Mouse (Mus musculus) cerebellum, postnatal 10 days (tissue): Measurements from ENCODE around the gene Tssk4.

Source experiments
- DNase-seq, 2 experiments: peaks; one replicate each; pipeline ENCODE4 v3.0.0; 2021; ENCODE audit warnings: mixed read lengths in 2 of 2

Gene Tssk4

DNA sequence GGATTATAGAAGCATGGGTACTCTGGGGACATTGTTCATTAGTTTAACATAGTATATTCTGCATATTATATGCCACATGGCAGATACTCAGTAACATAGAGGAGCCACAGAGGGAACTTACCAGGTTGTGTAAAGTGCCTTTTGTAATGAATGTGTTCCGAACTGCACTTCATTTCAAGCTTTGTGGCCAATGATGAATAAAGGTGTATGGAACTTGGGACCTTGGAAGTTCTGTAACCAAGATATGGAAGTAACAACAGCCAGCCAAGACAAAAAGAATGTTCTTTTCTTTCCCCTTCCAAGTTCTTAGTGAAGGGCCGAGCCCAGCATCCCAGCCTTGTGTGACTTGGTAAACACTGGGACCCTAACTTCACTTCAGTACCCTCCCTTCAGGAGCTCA, at the start of gene Tssk4:
Gene Tssk4 (plus strand): TSS at position 301 of the 400 bp plus-strand sequence.
- DNase-seq: no peak

DNA sequence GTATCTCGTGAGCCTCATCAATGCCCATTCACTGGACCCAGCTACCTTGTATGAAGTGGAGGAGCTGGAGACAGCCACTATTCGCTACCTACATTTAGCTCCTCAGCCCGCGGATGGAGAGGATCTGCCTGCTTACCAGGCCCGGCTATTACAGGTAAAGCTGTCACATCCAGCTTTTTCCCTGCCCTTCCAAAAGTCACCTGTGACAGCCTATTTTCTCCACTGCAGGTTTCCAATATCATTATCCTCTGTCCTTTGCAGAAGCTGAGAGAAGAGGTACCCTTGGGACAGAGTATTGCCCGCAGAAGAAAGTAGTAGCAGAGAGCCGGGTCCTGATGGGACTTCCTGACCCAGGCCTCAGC, 46.7 kb upstream of the Tssk4 start, which contains the start of gene Irf9:
Gene Irf9 (plus strand): TSS at position 301 of the 362 bp plus-strand sequence.
- DNase-seq: no peak

DNA sequence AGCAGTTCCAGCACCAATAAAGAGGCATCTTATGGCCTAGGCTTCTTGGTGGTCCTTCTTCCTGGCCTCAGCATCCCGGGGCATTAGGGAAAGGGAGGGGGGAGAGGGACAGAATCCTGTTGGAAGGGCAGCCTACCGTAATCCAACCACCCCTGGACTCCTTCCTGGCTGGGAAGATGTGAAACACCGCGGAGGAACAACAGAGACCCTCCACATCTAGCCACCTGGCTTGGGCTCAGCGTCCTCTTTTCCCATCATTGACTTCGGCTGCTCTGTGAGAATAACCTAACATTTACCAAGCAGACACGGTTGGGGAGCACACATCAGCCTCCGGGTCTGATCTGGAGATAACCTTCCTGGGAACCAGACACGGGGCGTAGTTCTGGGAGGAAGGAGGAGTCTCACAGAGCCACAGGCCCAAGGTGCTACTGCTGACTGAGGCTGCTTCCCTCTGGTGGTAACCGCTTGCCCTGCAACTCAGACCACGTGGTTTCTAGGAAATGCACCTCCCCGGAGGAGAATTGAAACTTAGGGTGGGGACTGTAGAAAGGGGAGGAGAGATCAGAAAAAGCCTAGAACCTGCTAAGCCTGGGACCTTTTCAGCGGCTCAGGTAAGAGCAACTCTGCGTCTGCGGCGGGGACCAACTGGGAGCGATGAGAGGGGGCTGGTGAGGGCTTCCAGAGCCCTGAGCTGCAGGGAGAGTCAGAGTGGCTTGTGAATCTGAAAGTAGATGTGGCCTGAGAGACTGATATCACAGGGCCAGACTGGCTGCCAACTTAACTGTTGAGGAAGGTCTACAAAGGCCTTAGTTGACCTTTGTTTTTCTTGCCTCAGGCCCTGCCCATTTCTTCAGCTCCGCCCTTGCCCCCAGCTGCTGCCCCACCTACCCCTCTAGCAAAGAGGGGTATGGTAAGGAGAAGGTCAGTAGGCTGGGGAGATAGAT, 46.1 kb upstream of the Tssk4 start:
- peak; percentile 90 to 92 for DNase-seq

DNA sequence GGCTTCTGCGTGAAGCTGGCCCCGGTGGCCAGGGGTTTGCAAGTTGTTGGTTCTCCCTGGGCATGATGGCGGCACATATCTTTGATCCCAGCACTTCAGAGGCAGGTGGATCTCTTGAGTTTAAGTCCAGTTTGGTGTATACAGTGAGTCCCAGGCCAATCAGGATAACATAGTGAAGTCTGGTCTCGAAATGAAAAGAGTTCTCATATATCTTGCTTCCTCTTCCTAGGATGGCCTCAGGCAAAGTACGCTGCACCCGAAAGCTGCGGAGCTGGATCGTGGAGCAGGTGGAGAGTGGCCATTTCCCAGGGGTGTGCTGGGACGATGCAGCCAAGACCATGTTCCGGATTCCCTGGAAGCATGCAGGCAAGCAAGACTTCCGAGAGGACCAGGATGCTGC, 45.2 kb upstream of the Tssk4 start:
- no peak for DNase-seq

DNA sequence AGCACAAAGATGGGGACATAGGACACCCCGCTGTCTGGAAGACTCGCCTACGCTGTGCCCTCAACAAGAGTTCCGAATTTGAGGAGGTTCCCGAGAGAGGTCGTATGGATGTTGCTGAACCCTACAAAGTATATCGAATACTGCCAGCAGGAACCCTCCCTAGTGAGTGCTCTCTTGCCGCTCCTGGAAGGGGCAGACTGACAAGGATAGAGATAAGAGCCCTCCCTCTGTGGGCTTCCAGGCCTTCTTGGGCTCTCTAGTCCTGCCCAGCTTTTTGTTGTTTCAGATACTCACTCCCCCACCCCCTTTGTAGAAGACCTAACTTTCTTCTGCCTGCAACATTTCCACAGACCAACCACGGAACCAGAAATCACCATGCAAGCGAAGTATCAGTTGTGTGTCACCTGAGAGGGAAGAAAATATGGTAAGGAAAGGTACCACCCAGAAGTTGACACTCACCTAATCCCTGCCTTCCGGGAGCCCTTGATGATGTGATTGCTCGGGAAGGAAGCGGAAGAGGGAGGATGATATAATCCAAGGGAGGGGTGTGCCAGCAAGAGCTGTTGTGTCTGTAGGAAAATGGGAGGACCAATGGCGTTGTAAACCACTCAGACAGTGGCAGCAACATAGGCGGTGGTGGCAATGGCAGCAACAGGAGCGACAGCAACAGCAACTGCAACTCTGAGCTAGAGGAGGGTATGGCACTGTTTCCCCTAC, 44.1 kb upstream of the Tssk4 start:
- no peak for DNase-seq

DNA sequence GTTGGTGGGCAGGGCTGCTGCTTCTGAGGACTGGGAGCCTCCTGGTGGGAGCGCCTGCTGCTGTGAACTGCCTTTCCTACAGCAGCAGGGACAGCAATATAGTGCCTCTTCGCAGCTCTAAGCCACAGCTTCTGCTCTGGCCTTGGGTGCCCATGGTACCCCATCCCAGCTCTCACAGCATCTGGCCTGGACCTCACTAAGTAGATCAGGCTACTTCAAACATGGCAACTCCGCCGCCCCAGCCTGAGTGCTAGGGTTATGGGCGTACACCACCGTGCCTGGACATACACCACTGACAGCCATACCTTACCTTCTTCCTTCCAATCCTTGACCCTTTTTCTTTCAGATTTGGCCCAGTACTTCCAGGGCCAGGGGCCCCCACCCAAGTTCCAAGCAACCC, 41.6 kb upstream of the Tssk4 start:
- no peak for DNase-seq

DNA sequence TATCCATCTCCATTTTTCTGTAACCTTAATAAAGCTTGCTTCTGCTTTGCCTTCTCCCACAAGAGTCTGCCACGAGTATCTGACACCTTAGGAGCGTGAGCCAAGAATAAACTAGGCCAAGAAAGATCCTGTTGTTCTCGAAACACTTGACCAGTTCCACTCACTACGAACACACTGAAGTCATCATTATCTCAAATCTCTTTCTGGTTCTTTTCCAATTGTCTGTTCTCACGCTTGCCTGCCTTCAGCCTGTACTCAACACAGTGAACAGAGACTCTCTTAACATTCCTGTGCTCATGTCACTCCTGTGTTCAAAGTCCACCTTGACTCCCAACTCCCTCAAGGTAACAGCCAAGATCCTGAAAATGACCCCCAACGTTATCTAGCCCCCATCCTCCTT, 36.6 kb upstream of the Tssk4 start:
- no peak for DNase-seq

DNA sequence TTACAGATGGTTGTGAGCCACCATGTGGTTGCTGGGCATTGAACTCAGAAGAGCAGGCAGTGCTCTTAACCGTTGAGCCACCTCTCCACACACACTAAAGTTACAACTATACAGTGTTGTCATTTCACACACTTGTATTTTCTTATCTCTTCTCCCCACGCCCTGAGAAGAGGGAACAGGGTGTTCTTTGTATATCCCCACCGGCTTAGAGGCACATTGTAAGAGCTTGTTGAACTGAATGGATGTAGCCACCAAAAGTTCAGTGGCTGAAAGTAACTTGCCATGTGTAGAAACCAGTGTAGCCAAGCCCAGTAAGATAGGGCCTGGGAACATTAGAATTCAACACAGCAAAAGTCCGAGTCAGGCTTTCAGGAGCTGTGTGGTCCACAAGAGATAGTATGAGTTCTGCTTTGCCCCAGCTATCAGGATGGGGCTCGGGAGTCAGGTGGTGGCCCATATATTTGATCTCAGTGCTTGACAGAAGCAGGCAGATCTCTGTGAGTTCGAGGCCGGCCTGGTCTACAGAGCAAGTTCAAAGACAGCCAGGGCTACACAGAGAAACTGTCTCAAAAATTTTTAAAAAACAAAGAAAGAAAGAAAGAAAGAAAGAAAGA, 35.3 kb upstream of the Tssk4 start:
- DNase-seq: no peak

DNA sequence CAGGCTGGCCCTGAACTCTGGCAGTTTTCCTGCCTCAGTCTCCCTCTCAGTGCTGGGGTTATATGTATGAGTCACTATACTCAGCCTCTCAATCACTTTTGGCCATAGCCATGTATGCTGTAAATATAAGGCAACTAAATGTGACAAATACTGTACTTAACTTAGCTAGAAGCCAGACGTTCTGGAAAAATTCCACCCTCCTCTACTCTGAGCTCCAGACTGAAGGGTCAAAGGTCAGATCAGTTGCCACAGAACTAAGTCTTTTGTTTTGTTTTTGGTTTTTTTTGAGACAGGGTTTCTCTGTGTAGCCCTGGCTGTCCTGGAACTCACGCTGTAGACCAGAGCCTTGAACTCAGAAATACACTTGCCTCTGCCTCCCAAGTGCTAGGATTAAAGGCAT, 34.1 kb upstream of the Tssk4 start:
- DNase-seq: no peak

DNA sequence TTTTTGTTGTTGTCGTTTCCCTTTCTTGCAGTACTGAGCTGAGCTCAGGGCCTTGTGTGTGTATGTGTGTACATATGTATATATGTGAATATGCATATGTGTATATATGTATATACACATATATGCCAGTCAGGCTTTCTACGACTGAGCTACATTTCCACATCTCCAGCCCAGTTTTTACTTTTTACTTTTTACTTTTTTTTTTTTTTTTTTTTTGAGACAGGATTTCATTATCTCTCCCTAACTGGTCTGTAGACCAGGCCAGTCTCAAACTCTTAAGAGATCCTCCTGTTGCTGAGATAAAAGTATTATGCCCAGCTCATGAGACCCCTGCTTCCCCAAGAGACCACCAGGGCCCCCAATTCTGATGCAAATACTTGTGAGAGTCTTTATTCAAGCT, 33.1 kb upstream of the Tssk4 start:
- DNase-seq: no peak

DNA sequence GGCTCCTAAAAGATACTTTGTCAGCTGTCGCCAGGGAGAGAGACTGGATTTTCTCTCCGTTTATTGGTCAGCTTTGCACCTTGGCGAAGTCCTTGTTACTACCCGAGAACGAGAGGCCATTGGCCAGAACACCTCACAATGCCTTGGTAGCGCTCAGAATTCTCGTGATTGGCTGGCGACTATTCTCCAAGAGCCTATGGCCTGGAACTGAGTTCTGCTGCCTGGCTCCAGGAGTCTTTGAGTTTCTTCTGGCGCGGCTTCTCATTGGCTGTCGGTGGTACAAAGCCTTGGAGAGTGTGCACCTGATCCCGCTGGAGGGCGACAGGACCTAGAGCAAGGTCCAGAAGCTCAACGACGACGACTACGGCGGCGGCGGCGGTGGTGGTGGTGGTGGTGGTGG, 32.2 kb upstream of the Tssk4 start, which contains the start of gene Rec8:
Gene Rec8 (plus strand): TSS at position 216 of the 400 bp plus-strand sequence.
- peak; percentile 71 to 73 for DNase-seq

DNA sequence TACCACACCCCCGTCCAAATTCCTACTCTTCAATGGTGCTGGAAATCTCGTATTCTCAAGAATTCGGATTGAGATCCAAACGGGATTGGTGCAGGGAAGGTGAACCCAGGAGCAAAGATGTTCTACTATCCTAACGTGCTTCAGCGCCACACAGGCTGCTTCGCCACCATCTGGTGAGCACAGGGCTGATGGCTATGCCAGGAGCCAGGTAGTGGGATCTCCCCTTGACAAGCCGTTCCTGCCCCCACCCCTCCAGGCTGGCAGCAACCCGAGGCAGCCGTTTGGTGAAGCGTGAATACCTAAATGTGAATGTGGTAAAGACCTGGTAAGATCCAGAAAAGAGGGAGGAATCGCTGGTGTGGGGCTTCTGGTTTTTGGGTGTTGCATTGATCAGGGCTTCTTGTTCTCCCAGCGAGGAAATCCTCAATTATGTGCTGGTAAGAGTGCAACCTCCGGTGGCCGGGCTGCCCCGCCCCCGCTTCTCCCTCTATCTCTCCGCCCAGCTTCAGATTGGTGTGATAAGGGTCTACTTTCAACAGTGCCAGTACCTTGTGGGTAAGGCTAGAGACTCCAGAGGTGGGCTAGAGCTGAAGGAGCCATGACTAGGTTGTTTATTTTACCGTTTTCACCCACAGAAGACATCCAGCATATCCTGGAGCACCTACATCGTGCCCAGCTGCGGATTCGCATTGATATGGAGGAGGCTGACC, 31.3 kb upstream of the Tssk4 start:
- peak; percentile 78 to 81 for DNase-seq

DNA sequence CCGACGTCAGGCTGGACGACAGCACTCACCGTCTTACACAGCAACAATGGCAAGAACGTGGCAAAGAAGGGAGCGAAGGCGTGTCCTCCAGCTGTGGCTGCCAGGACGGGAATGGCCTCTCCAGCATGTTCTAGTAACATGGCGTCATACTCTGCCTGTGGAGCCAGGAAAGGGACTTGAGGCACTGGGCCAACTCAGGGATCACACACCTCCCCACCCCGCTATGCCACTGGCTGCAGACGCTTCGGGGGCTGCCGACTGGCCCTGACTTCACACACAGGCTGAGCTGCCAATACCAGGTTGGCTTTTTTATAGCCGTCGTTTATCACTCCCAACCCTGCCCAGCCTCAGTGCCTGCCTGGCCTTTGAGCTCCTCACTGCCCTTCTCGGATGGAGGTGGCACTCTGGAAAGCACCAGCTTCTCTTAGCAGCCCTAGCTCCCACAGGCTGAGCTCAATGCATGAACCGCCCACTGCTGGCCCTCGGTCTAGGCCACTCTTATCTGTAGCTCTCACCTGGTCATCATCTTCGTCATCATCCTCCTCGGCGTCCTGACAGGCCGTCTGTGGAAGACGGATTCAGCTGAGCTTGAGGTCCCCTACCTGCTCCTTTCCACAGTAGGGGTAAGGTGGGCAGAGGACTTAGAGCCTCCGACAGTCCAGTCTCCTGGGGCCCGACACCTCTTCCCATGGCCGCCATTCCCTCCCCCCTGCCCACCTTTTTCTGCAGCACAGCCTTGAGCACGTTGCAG, 21.7 kb upstream of the Tssk4 start:
- no peak for DNase-seq

DNA sequence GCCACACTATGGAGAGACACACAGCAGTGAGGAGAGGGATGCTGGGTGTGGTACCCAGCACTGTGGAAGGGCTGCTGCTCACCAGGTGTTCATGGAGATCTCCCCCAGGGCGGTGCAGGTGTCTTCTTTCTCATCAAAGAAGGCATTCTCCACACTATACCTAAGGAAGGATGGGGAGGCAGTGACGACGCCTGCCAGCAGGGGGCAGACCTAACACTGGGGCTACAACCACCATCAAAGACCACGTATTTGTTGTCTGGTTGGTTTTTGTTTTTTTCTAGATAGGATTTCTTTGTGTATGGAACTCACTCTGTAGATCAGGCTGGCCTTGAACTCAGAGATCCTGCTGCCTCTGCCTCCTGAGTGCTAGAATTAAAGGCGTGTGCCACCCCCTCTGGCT, 20.7 kb upstream of the Tssk4 start:
- peak; percentile 62 to 69 for DNase-seq

DNA sequence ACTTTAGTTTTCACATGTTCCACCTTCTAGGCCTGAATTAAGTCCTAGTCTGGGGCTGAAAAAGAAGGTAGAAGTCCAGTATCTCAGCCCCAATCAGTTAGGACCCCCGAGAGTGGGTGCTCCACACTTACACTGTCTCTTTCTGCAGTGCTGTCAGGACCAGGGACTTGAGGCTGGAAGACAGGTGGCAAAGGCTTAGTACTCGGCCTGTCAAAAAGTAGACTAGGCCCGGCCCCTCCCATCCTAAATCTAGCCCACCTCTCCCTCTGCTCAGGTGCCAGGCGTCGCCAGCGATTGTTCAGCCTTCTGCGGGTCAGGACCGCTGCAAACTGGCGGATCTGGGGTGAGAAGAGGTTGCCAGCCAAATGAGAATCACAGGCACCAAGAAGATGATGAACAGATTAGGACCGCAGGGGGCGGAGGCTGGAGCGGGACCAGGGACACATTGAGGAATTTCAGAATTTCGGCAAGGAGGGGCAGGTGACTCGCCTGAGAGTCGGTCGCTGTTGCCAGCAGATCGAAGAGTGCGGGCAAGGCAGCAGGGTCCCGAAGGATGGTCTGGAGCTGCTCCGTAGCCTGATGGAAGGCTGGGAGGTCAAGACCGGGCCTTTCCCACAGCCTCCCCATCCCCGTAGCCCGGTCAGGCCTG, 15.0 kb upstream of the Tssk4 start:
- DNase-seq: peak; percentile 80 to 86

DNA sequence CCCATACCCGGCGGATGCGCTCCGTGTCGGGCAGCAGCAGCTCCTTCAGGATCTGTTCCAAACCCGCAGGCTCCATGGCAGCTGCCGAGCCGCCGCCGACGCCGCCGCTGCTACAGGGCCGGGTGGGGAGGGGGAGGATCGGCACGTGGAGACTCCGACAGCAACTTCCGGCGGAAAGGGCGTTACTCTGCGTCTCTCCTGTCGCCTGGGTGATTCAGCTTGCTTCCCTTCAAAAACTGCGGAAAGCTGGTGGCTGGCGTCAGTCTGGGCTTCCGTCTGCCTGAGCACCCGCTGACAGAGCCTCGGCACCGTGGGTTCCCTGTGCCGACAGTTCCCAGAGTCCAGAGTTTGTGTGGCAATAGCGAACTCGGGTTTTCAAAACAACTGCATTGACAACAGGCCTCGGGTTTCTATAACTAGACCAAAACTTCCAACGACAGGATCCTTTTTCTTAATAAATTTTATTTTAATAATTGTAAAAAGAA, 14.4 kb upstream of the Tssk4 start, which contains the start of gene Ipo4:
Gene Ipo4 (minus strand): TSS at position 435 of the 485 bp plus-strand sequence.
- DNase-seq: peak; percentile 92 to 93

DNA sequence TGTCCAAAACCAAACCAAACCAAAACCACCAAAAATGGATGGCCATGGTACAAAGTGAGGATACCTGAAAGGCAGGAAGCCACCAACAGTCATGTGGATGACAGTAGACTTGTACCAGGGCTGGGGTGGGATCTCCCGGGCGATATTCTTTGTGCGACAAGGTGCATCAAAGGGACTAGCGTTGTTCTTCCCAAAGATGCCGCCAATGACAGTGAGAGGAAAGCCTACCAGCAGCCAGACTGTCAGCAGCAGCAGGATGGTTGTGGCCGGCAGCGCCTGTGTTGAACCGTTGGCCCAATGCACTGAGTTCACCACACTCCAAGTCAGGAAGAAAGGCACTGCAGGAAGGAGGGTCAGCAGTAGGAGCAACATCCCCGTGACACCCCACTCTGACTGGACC, 12.2 kb upstream of the Tssk4 start, which contains the start of gene Gm49378:
Gene Gm49378 (minus strand): TSS at position 101 of the 400 bp plus-strand sequence.
- DNase-seq: no peak

DNA sequence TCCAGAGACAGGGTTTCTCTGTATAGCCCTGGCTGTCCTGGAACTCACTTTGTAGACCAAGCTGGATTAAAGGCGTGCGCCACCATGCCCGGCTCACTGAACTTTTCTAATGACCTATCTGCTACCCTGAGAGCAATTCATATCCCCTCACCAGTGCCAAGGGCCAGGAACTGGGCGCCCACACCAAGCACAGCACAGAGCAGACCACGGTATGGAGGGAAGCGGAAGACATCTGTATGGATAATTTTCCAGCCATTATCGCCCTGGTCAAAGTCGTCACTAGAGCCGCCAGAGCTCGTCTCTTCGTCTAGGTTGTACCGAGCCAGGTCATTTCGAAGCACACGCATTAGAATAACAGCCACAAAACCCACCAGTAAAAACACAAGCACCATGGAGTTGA, 9.2 kb upstream of the Tssk4 start:
- no peak for DNase-seq

DNA sequence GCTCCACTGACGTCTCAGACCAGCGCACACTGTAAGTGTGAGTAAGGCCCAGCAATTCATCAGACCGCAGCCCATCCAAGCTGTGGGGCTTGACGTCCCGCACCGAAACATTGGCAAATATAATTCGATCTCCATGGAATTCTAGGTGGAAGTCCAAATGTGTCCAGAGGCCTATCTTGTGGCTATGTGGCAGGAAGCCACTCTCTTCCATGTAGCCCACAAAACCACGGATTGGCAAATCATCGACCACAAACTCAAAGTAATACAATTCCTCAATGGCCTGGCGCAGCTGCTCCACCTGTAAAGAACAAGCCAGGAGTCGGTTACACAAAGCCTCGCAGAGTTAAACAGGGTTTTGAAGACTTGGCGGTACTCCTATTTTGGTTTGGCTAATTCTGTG, 8.7 kb upstream of the Tssk4 start:
- DNase-seq: no peak

DNA sequence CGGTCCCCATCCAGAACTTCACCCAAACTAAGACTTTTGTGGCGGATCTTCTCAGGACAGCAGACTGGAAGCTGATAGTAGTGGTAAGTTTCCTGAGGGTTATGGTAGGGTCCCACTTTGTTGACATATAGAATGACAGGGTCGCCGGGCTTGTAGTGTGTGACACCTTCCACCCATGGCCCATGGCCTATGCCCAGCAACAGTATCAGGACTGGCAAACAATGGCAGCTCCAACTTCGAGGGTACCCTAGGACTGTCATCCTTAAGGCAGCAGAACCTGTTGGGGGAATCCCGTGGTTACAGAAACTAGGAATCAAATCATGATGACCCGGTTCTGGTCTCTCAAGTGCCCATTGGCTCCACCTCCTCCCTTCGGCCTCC, 7.3 kb upstream of the Tssk4 start:
- no peak for DNase-seq
